Mouse (Mus musculus) lung, postnatal 0 days (tissue): Measurements from ENCODE around the gene Rnf215.

ENCODE experiments used
- CTCF ChIP-seq: IDR thresholded peaks from 2 replicates; pipeline ENCODE4 v1.5.1; 2016; ENCODE audit warnings: antibody characterized with exemption, mild to moderate bottlenecking
- EP300 ChIP-seq: IDR thresholded peaks from 2 replicates; pipeline ENCODE4 v1.6.1; 2016; ENCODE audit warnings: antibody characterized with exemption, mild to moderate bottlenecking, control low read depth

DNA sequence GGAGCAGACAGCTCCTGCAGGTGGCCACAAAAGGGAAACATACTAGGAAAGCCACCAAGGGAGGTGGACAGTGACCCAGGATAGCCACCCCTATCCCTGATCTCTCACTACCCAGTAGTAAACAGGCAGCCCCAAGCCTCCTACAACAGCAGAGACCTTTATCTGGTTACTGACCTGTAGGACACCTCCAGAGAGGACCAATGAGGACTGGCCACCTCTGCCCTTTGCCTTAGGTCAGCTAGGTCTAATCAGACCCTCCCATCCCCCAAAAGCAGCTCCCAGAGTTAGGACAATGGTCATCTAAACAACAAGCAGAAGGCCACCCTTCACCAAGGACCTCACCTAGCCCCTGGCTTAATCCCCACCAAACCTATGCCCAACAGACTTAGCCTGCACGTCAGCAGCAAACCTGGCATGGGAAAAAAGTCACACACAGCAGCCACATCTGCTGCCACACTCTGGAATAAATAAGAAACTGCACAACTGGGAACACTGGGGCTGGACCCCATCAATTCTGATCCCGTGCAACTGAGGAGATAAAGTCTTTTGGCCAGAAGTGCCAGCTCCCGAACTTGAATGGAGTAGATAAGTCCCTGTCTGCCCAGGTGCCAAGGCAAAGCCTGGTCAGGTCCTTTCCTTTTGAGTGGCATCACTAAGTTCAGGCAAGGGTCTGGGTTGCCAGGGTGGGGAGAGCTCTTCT is 17.5 kb upstream of the Rnf215 start:
- peak; percentile 44 for TF ChIP-seq CTCF
- TF ChIP-seq EP300, result no peak
